Mouse (Mus musculus): ENCODE results near the gene Lrrtm1.

Gene Lrrtm1

GRCm38 (mm10) chr6:77242601-77243406 is at the start of gene Lrrtm1:
Gene Lrrtm1, plus strand, starts transcription at chr6:77242689.
- DNase-seq (ENCODE audit: low spot score): peak; percentile 20

GRCm38 (mm10) chr6:77196650-77197049 is 45.8 kb upstream of the Lrrtm1 start:
- no peak for DNase-seq (ENCODE audit: low spot score)

GRCm38 (mm10) chr6:77199375-77199774 is 43.1 kb upstream of the Lrrtm1 start:
- DNase-seq (ENCODE audit: low spot score): no peak

GRCm38 (mm10) chr6:77209183-77209582 is 33.3 kb upstream of the Lrrtm1 start:
- no peak for DNase-seq (ENCODE audit: low spot score)

- no peak for DNase-seq (ENCODE audit: low spot score)
Measured at GRCm38 (mm10) chr6:77209929-77210328, 32.6 kb upstream of the Lrrtm1 start.

- DNase-seq (ENCODE audit: low spot score): peak; percentile 3
Measured at GRCm38 (mm10) chr6:77213757-77214409, 28.6 kb upstream of the Lrrtm1 start.

GRCm38 (mm10) chr6:77215322-77215721 is 27.2 kb upstream of the Lrrtm1 start:
- DNase-seq (ENCODE audit: low spot score): no peak

GRCm38 (mm10) chr6:77218875-77219274 is 23.6 kb upstream of the Lrrtm1 start:
- no peak for DNase-seq (ENCODE audit: low spot score)

- no peak for DNase-seq (ENCODE audit: low spot score)
Measured at GRCm38 (mm10) chr6:77220776-77221175, 21.7 kb upstream of the Lrrtm1 start.

GRCm38 (mm10) chr6:77222849-77223638 is 19.4 kb upstream of the Lrrtm1 start:
- DNase-seq (ENCODE audit: low spot score): no peak

GRCm38 (mm10) chr6:77240426-77240825 is 2.1 kb upstream of the Lrrtm1 start:
- no peak for DNase-seq (ENCODE audit: low spot score)

GRCm38 (mm10) chr6:77243541-77244231 is 1.2 kb downstream of the Lrrtm1 start:
- peak; percentile 2 for DNase-seq (ENCODE audit: low spot score)

GRCm38 (mm10) chr6:77253480-77253879 is 11.0 kb downstream of the Lrrtm1 start:
- DNase-seq (ENCODE audit: low spot score): no peak

- no peak for DNase-seq (ENCODE audit: low spot score)
Measured at GRCm38 (mm10) chr6:77256348-77256747, 13.9 kb downstream of the Lrrtm1 start.

- DNase-seq (ENCODE audit: low spot score): peak; percentile 6
Measured at GRCm38 (mm10) chr6:77257358-77258105, 15.0 kb downstream of the Lrrtm1 start.

GRCm38 (mm10) chr6:77265163-77265562 is 22.7 kb downstream of the Lrrtm1 start:
- DNase-seq (ENCODE audit: low spot score): no peak

GRCm38 (mm10) chr6:77278794-77279193 is 36.3 kb downstream of the Lrrtm1 start:
- DNase-seq (ENCODE audit: low spot score): no peak

- DNase-seq (ENCODE audit: low spot score): no peak
Measured at GRCm38 (mm10) chr6:77286317-77286716, 43.8 kb downstream of the Lrrtm1 start.

GRCm38 (mm10) chr6:77288402-77288801 is 45.9 kb downstream of the Lrrtm1 start:
- DNase-seq (ENCODE audit: low spot score): no peak

- no peak for DNase-seq (ENCODE audit: low spot score)
Measured at GRCm38 (mm10) chr6:77291415-77291814, 48.9 kb downstream of the Lrrtm1 start.

GRCm38 (mm10) chr6:77301305-77301704 is 58.8 kb downstream of the Lrrtm1 start:
- DNase-seq (ENCODE audit: low spot score): no peak
